Mouse (Mus musculus): ENCODE data around the gene Tbx2.

GRCm38 (mm10) chr11:85837648-85838423, 5.5 kb downstream of the Tbx2 start:
- no peak for TF ChIP-seq CTCF (conservative IDR thresholded peaks at IDR 0.05 in 1 of 2, IDR thresholded peaks at IDR 0.05 in 1 of 2; ENCODE audit: low read depth in 2 of 2, low read length in 2 of 2)
- TF ChIP-seq RAD21 (IDR thresholded peaks at IDR 0.05; ENCODE audit: low read depth, low read length), result no peak
- TF ChIP-seq NRF1 (IDR thresholded peaks at IDR 0.05; ENCODE audit: low read depth, low read length), result no peak
- no peak for TF ChIP-seq POLR2A (IDR thresholded peaks at IDR 0.05; ENCODE audit: low read depth, low read length)
- TF ChIP-seq USF1 (IDR thresholded peaks at IDR 0.05; ENCODE audit: low read depth, low read length), result no peak
- no peak for TF ChIP-seq ELF1 (IDR thresholded peaks at IDR 0.05; ENCODE audit: low read depth, low read length)
- no peak for TF ChIP-seq EP300 (IDR thresholded peaks at IDR 0.05; ENCODE audit: low read length)
